Mouse (Mus musculus) midbrain, embryonic 12.5 days (tissue): ENCODE measurements around the gene Kcnmb2. TPM values are rescaled to one million over a fixed set of nuclear protein-coding genes. Genes with fewer than 3 reads are reported as not detected.

Experiments
- ATAC-seq: fragments of 200-750 bp; cut with Nextera tagmentation; 2 replicates; pipeline ENCODE4 v1.8.0; 2017; ENCODE audit warnings: low read depth, moderate TSS enrichment, moderate library complexity; ENCODE audit not compliant: low FRiP score
- H3K27ac ChIP-seq: fragments of 300-500 bp; sonication (generic); replicated peaks from 2 replicates; pipeline ENCODE4 v1.5.1; 2016; ENCODE audit warnings: mild to moderate bottlenecking
- H3K27me3 ChIP-seq: fragments of 300-500 bp; sonication (generic); 2 replicates; pipeline ENCODE4 v1.6.1; 2016; ENCODE audit warnings: mild to moderate bottlenecking
- H3K36me3 ChIP-seq: fragments of 300-500 bp; sonication (generic); 2 replicates; pipeline ENCODE4 v1.6.1; 2016
- H3K4me1 ChIP-seq: fragments of 300-500 bp; sonication (generic); 2 replicates; pipeline ENCODE4 v1.6.1; 2016
- H3K4me2 ChIP-seq: fragments of 300-500 bp; sonication (generic); replicated peaks from 2 replicates; pipeline ENCODE4 v1.6.1; 2016; ENCODE audit warnings: mild to moderate bottlenecking, moderate library complexity
- H3K4me3 ChIP-seq: fragments of 300-500 bp; sonication (generic); 2 replicates; pipeline ENCODE4 v1.5.1; 2016; ENCODE audit warnings: mild to moderate bottlenecking
- H3K9ac ChIP-seq: fragments of 300-500 bp; sonication (generic); replicated peaks from 2 replicates; pipeline ENCODE4 v1.6.1; 2016; ENCODE audit warnings: mild to moderate bottlenecking, moderate library complexity
- H3K9me3 ChIP-seq: fragments of 300-500 bp; sonication (generic); 2 replicates; pipeline ENCODE4 v1.6.1; 2016; ENCODE audit warnings: mild to moderate bottlenecking
- WGBS: fragments of 180-500 bp; shearing (Covaris S2); methylation state at CpG from one replicate; pipeline ENCODE4 v1.1.7; 2016; 5-methylcytosine and 5-hydroxymethylcytosine counted together
- polyA plus RNA-seq: library from polyadenylated mRNA; unstranded; fragments of >200 nt; fragmentation: Nextera tagmentation; extraction: Ambion mirVana; gene quantifications from 2 replicates; pipeline ENCODE4 v1.2.1, GENCODE M21; 2016

Kcnmb2 gene
- polyA plus RNA-seq, 1 experiment from 2014 or later, result 2.4 TPM

DNA sequence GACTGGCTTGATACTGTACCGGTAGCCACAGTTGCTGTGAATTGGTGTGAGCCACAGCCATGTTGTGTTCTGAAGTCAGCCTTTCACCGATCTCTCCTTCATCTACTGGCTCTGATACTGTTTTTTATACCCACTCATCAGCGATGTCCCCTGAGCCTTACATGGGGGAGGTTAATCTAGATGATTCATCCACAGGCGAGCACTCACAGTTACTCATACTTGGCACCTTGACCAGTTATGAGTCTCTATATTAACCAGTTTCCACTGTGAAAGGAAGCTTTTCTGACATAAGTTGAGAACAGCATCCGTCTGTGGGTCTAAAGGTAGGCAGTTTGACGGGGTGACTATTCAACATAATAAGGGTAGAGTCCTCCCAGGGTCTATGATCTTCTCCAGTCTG, 118.7 kb downstream of the Kcnmb2 start:
- H3K4me2 ChIP-seq, result no peak overlapping the region
- no peaks in the 10 kb centered on the region for H3K4me1 ChIP-seq
- H3K4me3 ChIP-seq, result no peak overlapping the region
- WGBS, result 93% methylated on average over 6 of the region's 6 CpGs
- H3K9me3 ChIP-seq, result no peaks in the 10 kb centered on the region
- no peaks in the 10 kb centered on the region for H3K36me3 ChIP-seq
- no peak for ATAC-seq
- H3K27me3 ChIP-seq, result no peaks in the 10 kb centered on the region
- no peak overlapping the region for H3K9ac ChIP-seq
- no peak overlapping the region for H3K27ac ChIP-seq

DNA sequence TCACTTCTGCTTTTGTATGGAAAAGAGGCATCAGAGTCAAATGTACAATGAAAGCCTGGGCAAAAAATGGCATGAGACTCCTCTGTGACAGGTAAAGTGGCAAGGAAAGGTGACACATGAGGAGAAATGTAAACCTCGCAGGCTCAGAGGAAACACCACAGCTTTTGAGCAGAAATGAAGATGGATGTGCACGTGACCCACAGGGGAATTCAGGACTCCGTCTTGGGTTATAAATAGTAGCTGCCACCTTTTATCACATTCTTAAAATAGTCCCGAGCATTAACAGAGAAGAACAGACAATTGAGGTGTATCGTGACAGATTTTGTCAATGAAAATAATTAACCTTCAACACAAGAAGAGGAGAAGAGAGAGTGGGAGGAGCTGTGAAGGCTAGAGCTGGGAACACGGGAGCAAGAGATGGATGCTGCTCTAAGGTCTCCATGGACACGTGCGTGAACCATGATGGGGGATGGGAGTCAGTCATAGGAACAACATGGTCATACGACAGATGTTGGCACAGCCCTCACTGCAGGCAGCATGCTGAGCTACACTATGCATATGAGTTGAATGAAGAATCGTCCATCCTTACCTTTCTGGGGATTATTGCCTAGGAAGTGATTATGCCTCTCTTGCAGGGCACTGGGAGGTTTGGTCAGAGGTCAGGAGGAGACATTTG, 127.2 kb downstream of the Kcnmb2 start:
- H3K27ac ChIP-seq, result no peak overlapping the region
- H3K4me3 ChIP-seq, result no peak overlapping the region
- WGBS, result 84% methylated on average over 10 of the region's 10 CpGs
- H3K36me3 ChIP-seq, result no peaks in the 10 kb centered on the region
- no peak overlapping the region for H3K4me2 ChIP-seq
- ATAC-seq, result no peak
- no peak overlapping the region for H3K9ac ChIP-seq
- H3K4me1 ChIP-seq, result no peaks in the 10 kb centered on the region
- H3K9me3 ChIP-seq, result no peaks in the 10 kb centered on the region
- no peaks in the 10 kb centered on the region for H3K27me3 ChIP-seq

DNA sequence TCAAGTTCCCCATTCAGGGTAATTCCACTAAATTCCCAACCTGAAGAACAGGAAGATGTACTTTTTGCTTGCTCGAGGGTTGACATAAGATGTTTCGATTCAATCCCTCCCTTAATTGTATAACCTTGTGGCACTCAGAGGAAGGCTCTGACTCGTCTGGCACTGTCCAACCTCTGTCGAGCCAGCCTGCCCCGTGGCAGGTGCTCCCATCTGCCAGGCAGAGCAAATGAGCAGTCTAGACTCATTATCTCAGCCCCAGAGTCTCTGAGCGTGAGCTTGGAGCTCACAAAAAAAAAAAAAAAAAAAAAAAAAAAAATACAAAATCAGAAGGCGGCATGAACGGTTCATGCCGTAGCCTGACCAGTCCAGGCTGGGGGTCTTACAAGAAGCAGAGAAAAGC, 130.1 kb downstream of the Kcnmb2 start:
- Histone ChIP-seq H3K27ac (no peak overlapping the region), H3K4me1 (no peaks in the 10 kb centered on the region), H3K36me3 (no peaks in the 10 kb centered on the region), H3K4me3 (no peak overlapping the region), H3K9ac (no peak overlapping the region), H3K4me2 (no peak overlapping the region), H3K9me3 (no peaks in the 10 kb centered on the region), H3K27me3 (no peaks in the 10 kb centered on the region)
- peak; percentile 74; the same call in 1 of the 2 replicates for ATAC-seq
- 69% methylated on average over 9 of the region's 9 CpGs for WGBS

DNA sequence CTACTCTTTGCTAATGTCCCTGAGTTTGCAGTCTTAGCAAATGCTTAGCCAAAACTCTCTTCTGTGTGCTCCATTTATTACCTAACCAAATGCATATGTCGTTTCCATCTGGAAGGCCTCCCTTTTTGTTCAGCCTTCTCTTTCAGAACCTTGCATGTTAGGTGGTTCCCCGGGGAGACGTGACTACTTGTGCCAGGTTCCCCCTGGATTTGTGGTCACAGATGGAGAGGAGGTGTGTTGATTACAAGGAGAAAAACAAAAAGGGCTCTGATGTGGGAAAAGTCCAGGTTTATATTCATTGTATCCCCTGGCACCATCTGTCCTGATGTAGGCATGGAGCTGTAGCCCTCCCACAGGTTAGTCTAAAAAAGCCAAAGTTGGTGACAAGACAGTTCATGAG, 141.5 kb downstream of the Kcnmb2 start:
- 68% methylated on average over 3 of the region's 3 CpGs for WGBS
- no peaks in the 10 kb centered on the region for H3K36me3 ChIP-seq
- ATAC-seq, result no peak
- no peak overlapping the region for H3K9ac ChIP-seq
- no peaks in the 10 kb centered on the region for H3K9me3 ChIP-seq
- H3K4me3 ChIP-seq, result no peak overlapping the region
- no peaks in the 10 kb centered on the region for H3K4me1 ChIP-seq
- no peak overlapping the region for H3K27ac ChIP-seq
- H3K27me3 ChIP-seq, result no peaks in the 10 kb centered on the region
- H3K4me2 ChIP-seq, result no peak overlapping the region

DNA sequence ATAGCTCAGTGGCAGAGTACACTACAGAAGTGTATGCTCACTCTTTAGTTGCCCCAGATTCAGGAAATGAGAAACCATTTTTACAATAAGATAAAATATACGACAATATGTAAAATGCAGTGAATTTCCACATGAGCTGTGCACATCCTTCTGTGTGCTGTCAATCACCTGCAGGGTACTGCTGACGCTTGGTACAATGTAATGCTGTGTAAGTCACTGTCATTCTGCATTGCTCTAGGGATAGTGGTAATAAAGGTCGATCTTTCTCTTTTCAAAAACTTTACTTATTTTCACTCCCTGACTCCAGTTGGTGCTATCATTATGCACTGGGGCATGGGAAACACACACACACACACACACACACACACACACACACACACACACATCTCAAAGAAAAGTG, 146.5 kb downstream of the Kcnmb2 start:
- Histone ChIP-seq H3K4me1 (no peaks in the 10 kb centered on the region), H3K36me3 (no peaks in the 10 kb centered on the region), H3K27me3 (no peaks in the 10 kb centered on the region), H3K9ac (no peak overlapping the region), H3K27ac (no peak overlapping the region), H3K4me2 (no peak overlapping the region), H3K4me3 (no peak overlapping the region), H3K9me3 (no peaks in the 10 kb centered on the region)
- no peak for ATAC-seq
- WGBS, result 83% methylated on average over 3 of the region's 3 CpGs

DNA sequence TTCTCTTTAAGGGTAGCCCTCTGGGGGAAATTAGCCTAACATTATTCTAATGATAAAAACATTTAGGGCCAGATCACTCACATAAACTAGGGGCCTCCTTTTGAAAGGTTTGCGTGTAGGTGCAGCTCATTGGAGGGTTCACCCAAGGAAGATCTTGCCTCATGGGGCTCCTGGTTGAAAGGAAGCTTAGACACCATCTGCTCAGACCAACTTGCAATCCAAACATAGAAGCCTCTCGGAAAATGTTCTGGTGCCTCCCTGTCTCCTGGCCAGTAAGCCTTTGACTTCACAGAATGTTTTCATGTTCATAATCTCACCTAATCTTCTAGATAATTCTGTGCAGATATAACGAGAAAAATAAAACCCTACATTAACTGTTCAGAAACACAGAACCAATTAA, 150.3 kb downstream of the Kcnmb2 start:
- Histone ChIP-seq H3K27me3 (no peaks in the 10 kb centered on the region), H3K27ac (no peak overlapping the region), H3K4me3 (no peak overlapping the region), H3K4me2 (no peak overlapping the region), H3K4me1 (no peaks in the 10 kb centered on the region), H3K36me3 (no peaks in the 10 kb centered on the region), H3K9ac (no peak overlapping the region), H3K9me3 (no peaks in the 10 kb centered on the region)
- WGBS, result 70% methylated on average over 3 of the region's 3 CpGs
- ATAC-seq, result no peak

DNA sequence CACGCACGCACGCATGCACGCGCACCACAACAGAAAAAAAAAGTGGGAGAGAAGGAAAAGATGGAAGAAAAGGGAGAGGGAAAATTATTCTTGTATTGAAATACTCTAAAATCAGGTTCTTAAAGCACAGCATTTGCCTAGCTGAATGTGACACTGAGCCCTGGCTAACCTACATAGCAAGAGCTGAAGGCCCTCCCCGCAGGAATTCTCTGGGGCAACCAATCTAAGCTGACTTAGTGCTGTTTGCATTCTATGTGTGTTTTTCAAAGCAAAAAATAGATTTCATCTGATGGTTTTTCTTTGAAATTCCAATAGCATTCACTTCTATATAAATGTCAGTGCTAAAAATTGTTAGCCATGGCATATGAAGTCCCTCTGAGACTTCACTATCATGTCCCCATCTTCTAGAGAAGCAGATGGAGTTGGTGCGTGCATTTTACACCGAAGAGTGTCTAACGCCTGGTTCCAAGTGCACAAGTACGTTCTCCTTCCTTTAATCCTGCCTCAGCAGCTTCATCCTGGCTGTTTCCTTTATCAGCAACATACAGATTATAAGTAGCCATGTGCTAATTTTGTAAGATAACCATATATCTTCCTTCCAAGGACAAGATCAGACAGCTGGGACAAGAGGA, 151.4 kb downstream of the Kcnmb2 start:
- Histone ChIP-seq H3K27ac (no peak overlapping the region), H3K4me3 (no peak overlapping the region), H3K9me3 (no peaks in the 10 kb centered on the region), H3K36me3 (no peaks in the 10 kb centered on the region), H3K9ac (no peak overlapping the region), H3K27me3 (no peaks in the 10 kb centered on the region), H3K4me1 (no peaks in the 10 kb centered on the region), H3K4me2 (no peak overlapping the region)
- WGBS, result 90% methylated on average over 10 of the region's 10 CpGs
- no peak for ATAC-seq

DNA sequence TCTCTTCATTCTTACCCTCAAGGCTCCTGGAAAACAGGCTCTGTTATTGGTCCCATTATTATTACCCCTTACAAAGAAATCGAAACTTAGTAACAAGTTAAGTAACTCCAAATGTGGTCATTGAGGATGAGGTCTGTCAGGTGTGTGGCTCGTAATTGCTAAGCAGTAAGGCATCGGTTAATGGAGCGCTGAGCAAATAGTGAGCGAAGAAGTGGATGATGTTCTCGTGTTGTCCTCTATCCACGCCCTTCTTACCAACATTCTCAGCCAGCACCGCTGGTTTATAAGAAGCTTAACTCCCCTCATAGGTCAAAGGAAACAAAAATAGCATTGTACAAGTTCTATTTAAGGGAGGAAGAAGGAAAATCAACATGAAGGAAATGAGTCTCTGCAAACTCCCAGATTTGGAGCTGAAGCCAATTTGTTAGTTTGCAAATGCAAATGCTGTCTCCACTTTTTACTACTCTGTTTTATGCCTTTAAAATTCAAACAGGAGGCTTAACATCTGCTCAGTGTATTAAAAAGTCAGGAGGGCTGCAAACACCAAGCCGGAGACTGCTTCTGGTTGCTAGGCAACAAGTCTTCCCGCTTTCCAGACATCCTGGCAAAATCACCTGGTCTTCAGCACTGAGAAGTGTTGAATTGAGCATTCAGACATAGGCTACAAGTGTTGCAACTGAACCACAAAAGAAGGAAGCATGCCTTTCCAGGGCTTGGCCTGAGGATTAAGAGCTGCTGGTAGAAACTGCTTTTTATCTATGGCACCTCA, 157.8 kb downstream of the Kcnmb2 start:
- 34% methylated on average over 10 of the region's 10 CpGs for WGBS
- peak; percentile 47; the same call in 1 of the 2 replicates for ATAC-seq
- Histone ChIP-seq H3K4me1 (peaks cover 11% of the 10 kb centered on the region), H3K9ac (no peak overlapping the region), H3K27me3 (no peaks in the 10 kb centered on the region), H3K36me3 (no peaks in the 10 kb centered on the region), H3K9me3 (no peaks in the 10 kb centered on the region), H3K27ac (no peak overlapping the region), H3K4me2 (no peak overlapping the region), H3K4me3 (no peak overlapping the region)

DNA sequence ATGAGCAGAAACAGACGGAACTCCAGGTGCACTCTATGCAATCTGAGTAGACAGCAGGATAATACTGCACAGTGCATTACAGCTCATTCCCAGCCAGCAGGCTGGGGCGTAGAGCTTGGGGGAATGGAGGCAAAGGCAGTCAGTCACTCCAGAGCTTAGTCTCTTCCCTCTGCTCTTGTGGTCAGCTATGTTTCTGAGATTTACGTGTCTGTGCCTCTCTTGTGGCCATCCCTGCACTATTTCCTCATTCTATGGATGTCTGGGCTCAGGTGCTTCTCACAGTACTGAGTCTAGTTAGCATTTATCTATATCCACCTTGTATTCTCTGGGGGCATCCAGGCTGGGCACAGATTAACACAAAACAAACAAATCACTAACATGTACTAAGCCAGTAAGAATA, 160.4 kb downstream of the Kcnmb2 start:
- H3K36me3 ChIP-seq, result no peaks in the 10 kb centered on the region
- no peaks in the 10 kb centered on the region for H3K27me3 ChIP-seq
- no peaks in the 10 kb centered on the region for H3K9me3 ChIP-seq
- 78% methylated on average over 3 of the region's 3 CpGs for WGBS
- peaks cover 21% of the 10 kb centered on the region for H3K4me1 ChIP-seq
- H3K4me3 ChIP-seq, result no peak overlapping the region
- no peak overlapping the region for H3K9ac ChIP-seq
- H3K4me2 ChIP-seq, result no peak overlapping the region
- no peak overlapping the region for H3K27ac ChIP-seq
- no peak for ATAC-seq

DNA sequence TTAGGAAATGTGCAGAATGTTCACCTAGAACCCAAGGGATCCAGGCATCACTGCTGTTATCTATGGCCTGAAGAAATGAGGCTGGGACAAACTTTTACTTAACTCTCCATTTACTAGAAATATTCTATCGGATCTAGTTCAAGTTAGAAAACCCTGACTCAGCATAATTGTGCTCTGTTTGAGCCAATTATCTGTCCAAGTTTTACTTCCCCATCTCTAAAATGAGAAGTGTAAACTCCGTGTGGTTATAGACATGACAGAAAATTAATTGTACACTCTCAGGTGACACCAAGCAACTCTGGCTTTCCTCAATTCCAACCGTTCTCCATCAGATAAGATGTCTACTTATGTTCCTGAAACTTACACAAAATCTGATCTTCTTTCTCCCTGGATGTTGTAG, 161.0 kb downstream of the Kcnmb2 start:
- no peak overlapping the region for H3K4me2 ChIP-seq
- ATAC-seq, result no peak
- peaks cover 27% of the 10 kb centered on the region for H3K4me1 ChIP-seq
- WGBS, result 95% methylated on average over 3 of the region's 3 CpGs
- H3K9ac ChIP-seq, result no peak overlapping the region
- no peaks in the 10 kb centered on the region for H3K9me3 ChIP-seq
- no peak overlapping the region for H3K27ac ChIP-seq
- H3K36me3 ChIP-seq, result no peaks in the 10 kb centered on the region
- H3K4me3 ChIP-seq, result no peak overlapping the region
- H3K27me3 ChIP-seq, result no peaks in the 10 kb centered on the region

DNA sequence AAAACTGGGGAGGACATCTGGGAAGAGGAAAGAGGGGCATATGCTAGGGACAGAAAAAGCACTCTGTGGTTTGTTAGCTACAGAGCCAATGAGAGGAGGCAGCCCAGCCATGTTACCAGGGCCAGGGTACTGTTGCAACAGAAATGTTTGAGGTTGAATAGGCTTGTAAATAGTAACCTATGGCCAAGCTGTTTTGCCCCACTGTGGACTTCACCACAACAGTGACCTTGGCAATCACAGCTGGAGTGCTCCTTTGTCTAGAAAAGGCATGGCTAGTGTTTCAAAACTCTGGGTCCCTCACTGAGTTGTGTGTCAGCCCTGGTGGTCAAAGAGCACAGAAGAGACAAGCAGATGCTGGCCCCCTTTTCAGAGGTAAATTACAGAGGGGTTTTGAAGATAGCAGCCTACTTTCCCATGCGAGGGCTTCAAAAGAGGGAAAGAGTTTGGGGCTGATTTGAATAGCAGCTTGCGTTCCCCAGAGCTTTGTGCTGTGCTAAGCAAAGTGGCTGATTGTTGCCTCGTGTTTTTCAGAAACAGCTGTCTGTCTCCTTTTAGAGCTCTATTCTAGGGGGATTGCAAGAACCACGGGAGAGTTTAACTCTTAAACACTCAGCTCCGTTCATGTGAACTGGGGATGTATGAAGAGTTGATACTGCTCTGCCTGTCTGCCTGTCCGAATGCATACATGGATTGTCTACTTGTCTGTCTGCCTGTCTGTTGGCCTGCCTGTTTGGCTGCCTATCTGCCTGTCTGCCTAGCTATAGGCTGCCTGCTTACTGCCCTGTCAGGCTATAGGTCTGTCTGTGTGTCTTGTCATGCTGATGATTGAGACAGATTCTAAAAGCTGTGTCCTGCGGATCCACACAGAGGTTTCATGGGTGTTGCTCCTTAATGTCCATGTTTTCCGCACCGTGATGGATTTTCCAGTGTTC, 165.0 kb downstream of the Kcnmb2 start:
- ATAC-seq, result peak; percentile 79
- no peaks in the 10 kb centered on the region for H3K27me3 ChIP-seq
- WGBS, result 28% methylated on average over 9 of the region's 9 CpGs
- H3K9me3 ChIP-seq, result no peaks in the 10 kb centered on the region
- H3K36me3 ChIP-seq, result no peaks in the 10 kb centered on the region
- peaks cover 16% of the 10 kb centered on the region for H3K4me1 ChIP-seq
- no peak overlapping the region for H3K9ac ChIP-seq
- H3K4me2 ChIP-seq, result peak overlapping the region; percentile 19; the same call in 1 of the 2 replicates
- peak overlapping the region; percentile 76 for H3K27ac ChIP-seq
- H3K4me3 ChIP-seq, result no peak overlapping the region
